ENCODE assay signal across 8 mouse cellular contexts in the genomic region with DNA sequence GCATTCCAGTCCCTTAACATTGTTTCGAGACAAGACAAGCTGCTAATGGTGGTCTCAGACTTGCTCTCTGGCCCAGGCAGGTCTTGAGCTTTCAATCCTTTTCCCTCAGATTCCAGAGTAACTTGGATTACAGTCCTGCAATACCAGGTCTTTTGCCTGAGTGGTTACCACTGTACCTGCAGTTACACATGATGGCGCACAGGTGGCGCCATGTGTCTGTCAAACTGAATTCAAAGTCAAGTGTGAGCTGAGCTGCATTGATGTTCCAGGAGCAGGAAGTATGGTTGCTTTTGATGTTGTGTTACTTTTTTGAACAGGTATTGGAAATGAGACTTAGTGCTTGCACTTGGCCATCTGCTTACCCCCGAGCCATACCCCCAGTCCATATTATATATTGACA.
DNase-seq lines count a peak whose midpoint lies in the region; ATAC-seq lines count a peak whose summit lies in the region.

No protein-coding gene starts in this region.

- H3K9ac ChIP-seq in neural tube, embryonic 14.5 days (replicated peaks; ENCODE audit: low read depth, low read length), result no peak overlapping the region

- no peaks in the 10 kb centered on the region for H3K9me3 ChIP-seq in neural tube, embryonic 14.5 days (ENCODE audit: control insufficient read depth, low read length)

- no peak overlapping the region for H3K27ac ChIP-seq in neural tube, embryonic 14.5 days (ENCODE audit: low read depth, low read length)

- peak; percentile 24 for DNase-seq in kidney, adult 18-20 months
- DNase-seq in kidney, adult 11 months, result no peak
- DNase-seq in CD4-positive helper T cell, adult 2 months (ENCODE audit: low read depth, low spot score), result peak; percentile 32
- DNase-seq in adrenal gland, postnatal 10 days, result peak; percentile 49
- peak; percentile 26 for DNase-seq in embryo, embryonic 11.5 days (ENCODE audit: low read depth, low spot score)
- peak; percentile 8 to 67 for DNase-seq in kidney, postnatal 36 days
- DNase-seq in layer of hippocampus, adult 11-12 months (ENCODE audit: low spot score), result no peak

- peak; percentile 48; the same call in 1 of the 2 replicates for ATAC-seq in neural tube, embryonic 14.5 days (ENCODE audit: low read depth)

- H3K4me3 ChIP-seq in neural tube, embryonic 14.5 days (ENCODE audit: low read depth, low read length), result no peak overlapping the region

- no peaks in the 10 kb centered on the region for H3K4me1 ChIP-seq in neural tube, embryonic 14.5 days (ENCODE audit: control insufficient read depth, insufficient read depth, low read length)

- no peaks in the 10 kb centered on the region for H3K27me3 ChIP-seq in neural tube, embryonic 14.5 days (ENCODE audit: control insufficient read depth, insufficient read depth, low read length)

- no peaks in the 10 kb centered on the region for H3K36me3 ChIP-seq in neural tube, embryonic 14.5 days (ENCODE audit: control insufficient read depth, insufficient read depth, low read length)

- no peak overlapping the region for H3K4me2 ChIP-seq in neural tube, embryonic 14.5 days (ENCODE audit: low read depth, low read length)

- 33% methylated on average over 4 of the region's 4 CpGs for WGBS in neural tube, embryonic 14.5 days

Comparison
In these comparisons a context has a peak if more than half of its experiments do, and no peak if none do; other contexts are left out.
1. DNase-seq: peak in kidney, adult 18-20 months (single experiment), CD4-positive helper T cell, adult 2 months (single experiment), adrenal gland, postnatal 10 days (single experiment), embryo, embryonic 11.5 days (single experiment) and kidney, postnatal 36 days (2 of 2); none in kidney, adult 11 months (single experiment) and layer of hippocampus, adult 11-12 months (single experiment).